Mouse (Mus musculus) erythroblast, adult 5-6 weeks (primary cell): ENCODE results near the gene Rtn4rl1. TPM values are rescaled to one million over a fixed set of nuclear protein-coding genes. Genes with fewer than 3 reads are reported as not detected.

Experiments used
- ATAC-seq: replicated peaks from 2 replicates; pipeline ENCODE4 v1.8.0; 2016; ENCODE audit warnings: moderate number of reproducible peaks, mild to moderate bottlenecking, moderate TSS enrichment, inconsistent platforms; ENCODE audit not compliant: poor library complexity, low FRiP score, severe bottlenecking
- total RNA-seq, 2 experiments: library from RNA; stranded (forward) in 1 of 2; stranded (reverse) in 1 of 2; fragments of 150-400 nt in 1 of 2; fragments of 200-764, 138-1000 nt in 1 of 2; gene quantifications; 2 replicates each; pipeline versions ENCODE4 v1.2.3 to v1.2.4; 2015 to 2017; ENCODE audit warnings: low replicate concordance in 2 of 2

The Rtn4rl1 gene
- total RNA-seq, 2 experiments from 2014 or later, result not detected

DNA sequence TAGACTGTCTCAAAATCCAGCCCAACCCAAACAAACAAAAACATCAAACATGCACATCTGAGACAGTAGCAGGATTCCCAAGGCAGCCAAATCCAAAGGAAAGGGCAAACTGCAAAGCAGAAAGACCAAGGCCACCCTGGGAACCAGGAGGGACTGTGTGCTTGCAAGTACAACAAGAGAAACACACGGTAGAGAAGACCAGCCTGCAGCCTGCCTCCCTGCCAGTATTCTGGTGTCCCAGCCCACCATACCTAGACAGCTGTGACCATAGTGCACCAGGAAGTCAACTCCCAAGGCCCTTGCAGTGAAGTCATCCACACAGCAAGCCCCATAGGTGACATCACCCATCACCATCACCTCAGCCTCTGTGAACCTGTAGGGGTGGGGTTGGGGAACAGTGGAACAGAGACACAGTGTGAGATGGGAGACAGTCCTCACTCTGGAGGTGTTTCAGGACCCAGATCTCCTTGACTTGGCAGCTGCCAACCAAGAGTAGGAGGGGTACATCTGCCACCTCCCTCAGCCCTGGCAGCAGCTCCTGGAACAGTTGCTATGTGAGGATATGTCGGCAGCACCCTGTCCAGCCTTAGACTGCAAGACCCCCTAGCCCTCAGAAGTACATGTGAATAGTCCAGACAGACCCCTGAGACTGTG, 9.5 kb upstream of the Rtn4rl1 start:
- no peak for ATAC-seq

DNA sequence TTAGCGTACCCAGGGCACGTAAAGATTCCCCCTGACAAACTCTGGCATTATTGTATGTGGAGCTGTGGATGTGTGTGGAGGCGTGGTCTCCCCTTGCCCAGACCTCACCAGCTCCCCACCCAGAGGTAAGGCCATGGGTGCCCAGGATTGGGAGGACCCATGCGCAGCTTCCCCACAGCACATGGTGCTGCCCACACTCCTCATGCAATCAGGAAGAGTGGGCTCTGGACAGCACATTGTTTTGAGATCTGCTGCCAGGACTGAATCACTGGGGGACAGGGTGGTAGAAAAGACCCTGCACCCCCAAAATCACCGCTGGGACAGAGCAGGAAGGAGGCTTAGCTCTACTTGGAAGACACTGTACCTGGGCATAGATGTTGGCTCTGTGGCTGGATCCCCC, 9.0 kb upstream of the Rtn4rl1 start:
- no peak for ATAC-seq

DNA sequence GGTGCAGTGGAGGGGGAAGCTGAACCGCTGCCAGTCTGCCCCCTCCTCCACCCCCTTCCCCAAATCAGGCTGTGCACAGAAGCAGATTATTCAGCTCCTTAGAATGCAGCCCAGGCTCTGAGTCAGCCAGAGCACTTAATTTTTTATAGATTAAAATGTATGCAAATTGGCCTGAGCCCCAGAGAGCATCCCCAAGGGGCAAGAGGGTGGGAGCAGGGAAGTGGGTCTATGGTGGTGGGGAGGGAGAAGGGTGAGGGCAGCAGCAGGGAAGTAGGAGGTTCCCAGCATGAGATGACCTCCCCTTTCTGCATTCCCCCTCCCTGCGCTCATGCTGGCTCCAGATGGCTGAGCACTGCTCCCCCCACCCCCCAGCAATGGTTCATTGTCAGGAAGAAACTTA, 8.6 kb upstream of the Rtn4rl1 start:
- no peak for ATAC-seq

DNA sequence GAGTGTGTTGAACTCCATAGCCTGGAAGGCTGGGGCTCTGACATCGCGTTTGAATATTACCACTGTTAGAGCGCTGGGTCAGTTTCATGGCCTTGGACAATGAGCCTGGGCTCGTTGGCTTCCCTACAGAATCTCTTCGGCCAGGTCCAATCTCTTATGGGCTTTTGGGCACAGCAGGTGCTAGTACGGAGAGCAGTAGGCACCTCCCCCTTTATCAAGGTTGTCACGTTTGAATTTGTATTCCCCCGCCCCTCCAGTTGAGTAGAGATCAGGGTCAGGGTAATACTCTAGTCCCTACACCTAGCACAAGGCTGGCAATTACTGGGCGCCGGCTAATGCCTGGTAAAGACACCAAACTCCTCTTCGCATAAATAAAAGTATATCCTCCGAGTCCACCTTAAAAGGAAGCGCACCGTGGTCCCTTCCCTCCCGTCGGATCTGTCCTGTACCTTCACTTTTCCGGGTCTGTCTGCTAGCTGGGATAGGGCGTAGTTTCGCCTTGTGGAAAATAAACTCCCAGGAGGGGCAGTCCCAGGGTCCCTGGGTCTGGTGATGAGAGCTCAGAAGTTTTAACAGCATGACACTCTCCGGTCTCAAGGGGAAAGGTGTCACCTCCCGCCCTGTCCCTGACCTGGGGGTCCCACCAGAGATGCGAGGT, 3.7 kb upstream of the Rtn4rl1 start:
- peak; percentile 49 for ATAC-seq

DNA sequence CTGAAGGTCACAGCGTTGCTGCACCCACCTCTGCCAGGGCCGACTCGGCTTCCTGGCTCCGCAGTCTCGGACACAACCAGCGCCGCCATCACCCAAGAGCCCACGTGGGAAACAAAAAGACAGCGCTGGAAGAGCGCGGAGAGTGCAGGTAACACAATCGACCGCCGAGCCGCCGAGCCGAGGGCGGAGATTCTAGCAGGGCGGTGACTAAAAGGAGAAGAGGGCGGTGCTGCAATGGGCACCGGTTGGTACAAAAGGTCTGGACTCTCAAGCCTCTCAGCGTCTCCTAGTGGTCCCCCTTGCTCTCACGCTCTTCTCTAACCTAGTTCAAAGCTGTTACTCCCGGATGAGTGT, 3.2 kb upstream of the Rtn4rl1 start:
- ATAC-seq, result peak; percentile 86

DNA sequence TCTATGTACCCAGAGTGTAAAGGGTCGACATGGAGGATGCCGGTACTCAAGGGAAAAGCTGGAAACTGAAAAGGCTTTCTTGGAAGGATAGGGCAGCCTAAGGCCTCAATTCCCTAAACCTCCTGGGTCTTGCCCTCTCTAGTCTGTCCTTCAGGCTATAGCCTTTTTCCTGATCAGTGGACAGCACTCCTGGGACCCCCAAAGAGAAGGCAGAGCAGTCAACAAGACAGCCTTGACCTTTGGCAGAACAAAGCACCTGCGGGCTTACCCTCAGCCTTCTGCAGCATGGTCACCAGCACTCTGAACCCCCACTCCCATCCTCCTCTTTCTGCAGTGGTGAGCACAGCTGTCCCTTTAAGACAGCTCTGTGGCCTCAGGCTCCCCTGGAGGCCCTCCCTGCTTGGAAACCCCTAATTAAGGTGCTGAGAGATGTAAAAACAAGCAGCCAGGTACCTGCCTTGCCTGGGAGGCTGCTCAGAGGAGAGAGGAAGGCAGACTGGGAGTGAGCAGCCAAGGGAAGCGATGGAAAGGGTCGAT, 2.6 kb upstream of the Rtn4rl1 start, which contains the start of gene Dph1:
Gene Dph1, minus strand, starts transcription at position 337 of the 537 bp plus-strand sequence.
- ATAC-seq, result no peak

DNA sequence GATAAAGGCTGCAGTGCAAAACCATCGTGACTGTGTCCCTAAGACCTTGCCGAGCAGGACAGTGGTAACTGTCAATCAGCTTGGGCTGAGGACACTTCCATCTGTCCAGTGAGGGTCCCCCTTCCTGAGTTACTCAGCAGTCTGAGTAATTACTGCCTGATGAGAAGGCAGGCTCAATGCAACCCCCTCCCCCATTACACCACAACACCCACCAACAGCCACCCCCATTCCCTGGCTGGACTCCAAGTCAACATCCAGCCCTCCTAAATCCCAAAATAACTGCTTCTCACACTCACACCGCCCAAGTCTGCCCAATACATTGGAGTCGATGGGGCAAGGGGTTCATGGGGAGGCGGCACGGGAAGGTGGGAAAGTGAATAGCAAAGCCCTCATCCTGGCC, 1.7 kb upstream of the Rtn4rl1 start:
- ATAC-seq, result no peak

DNA sequence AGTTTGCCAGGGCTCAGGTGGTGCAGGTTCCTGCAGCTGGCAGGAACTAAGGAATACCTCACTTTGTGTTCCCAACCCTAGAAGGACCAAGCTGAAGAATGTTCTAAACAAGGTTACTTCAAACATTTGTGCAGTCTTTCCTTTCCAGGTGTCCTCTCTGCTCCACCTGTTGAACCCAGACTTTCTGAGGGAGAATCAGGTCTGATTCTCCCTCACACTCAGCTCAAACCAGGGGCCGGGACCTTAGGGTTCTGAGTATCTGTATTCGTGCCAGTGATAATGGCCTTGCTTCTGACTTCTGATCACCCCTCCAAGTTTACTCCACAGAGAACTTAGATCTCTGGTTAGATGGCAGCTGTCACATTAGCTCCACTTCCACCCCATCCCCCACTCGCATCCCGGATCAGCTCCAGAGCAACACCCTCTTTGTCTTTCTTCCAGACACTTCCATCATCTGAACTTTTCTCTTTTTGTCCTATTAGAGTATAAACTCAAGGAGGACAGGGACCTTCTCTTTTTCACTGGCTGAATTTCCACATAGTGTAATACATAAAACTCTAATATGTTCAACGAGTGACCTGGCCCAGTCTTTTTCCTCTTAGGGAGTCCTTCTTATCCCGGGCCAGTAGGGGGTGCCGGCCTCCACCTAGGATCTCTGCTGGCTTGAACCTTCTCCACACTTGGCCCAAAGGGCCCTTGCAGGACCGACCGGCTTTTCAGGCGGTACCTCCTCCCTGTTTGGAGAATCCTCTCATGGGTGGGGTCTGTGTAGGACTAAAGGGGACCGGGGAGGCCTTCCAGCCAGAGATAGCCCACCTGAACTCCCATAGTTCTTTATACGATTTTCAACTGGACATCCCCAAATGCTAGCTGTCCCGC, 1.0 kb upstream of the Rtn4rl1 start:
- ATAC-seq, result no peak

DNA sequence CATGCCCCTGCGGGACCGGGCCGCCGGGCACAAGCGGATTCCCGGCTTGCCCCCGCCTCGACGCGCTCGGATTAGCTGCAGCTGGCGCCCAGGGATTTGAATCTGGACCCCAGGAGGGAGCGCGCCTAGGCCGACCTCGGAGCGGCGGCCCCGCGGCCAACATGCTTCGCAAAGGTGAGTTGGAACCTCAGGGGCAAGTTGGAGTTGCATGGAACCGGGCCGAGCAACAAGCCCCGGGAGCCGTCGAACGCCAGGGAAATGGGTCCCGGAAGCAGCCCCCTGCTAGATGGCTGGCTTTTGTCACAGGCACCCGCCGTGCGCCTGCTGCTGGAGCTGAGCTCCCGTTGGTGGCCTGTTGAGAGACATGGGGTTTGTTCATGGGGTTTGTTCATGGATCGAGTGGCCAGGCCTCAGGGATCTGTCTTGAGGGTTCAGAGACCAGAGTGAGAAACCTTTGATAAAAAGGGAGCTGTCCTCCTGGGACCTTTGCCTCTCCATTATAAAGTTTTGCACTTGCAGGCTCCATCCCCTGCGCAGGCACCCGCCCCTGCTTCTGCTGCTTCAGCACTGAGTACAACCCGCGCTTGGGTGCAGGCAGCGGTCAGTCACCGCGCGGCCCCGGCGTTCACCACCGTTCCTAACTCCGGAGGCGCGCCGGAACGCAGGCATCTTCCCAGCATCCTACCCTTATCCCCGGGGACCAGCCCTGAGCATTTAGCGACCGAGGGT, 702 bp downstream of the Rtn4rl1 start:
- no peak for ATAC-seq

DNA sequence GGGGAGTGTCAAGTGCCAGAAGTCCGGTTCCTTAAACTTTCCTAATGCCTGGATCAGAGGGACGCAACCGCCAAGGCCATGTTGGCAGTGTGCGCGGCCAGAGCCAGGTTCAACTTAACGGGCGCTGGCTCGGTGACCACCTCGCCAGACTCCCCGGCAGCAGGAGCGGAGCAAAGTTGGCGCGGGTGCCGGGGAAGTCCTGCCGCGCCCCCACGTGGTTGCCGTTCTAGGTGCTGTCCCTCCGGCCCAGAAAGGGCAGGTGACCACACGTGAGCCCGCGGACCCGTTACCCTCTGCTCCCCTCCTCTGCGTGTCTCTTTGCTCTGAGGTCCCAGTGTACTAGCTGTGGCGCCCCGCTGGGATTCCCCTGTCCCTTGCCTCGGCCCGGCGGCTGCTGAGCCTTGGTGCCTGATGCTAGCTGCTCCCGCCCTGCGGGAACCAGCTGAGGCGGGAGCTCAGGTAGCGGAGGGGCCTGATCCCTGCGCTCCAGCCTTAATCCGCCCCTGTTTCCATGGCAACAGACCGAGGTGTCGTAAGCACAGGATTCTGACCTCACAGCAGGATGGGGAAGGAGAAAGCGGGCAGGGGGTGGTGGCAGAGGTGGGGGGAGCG, 1.4 kb downstream of the Rtn4rl1 start:
- ATAC-seq, result no peak

DNA sequence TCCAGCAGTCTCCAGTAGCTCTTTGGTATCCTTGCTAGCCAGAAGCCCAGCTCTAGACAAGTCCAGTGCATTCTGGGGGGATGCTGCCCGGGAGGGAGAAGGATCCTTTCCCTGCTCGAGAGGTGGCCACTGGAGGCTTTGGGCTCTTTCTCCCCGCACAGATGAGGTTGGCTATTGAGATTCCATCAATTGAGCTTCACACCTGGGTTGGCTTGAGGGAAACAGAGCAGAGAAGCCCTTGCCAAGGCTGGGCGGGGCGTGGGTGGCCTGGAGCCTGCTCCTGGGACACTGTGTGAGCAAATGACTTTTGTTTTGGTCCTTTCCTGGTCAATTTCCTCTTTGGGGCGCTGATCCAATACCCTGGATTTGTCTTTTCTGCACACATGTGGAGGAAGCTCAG, 2.5 kb downstream of the Rtn4rl1 start:
- no peak for ATAC-seq

DNA sequence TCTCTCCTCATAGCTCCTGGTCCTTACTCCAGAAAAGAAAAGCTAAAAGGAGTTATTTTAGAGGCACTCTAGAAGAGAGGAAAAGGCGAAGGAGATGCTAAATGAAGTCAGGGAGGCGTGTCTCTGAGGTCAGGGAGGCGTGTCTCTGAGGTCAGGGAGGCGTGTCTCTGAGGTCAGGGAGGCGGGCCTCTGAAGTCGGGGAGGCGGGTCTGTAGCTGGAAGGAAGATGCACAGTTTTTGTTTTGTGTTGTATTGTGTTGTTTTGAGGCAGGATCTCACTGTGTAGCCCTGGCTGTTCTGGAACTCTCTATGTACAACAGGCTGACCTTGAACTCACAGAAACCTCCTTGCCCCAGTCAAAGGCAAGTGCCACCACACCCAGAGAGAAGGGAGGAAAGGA, 4.4 kb downstream of the Rtn4rl1 start:
- no peak for ATAC-seq

DNA sequence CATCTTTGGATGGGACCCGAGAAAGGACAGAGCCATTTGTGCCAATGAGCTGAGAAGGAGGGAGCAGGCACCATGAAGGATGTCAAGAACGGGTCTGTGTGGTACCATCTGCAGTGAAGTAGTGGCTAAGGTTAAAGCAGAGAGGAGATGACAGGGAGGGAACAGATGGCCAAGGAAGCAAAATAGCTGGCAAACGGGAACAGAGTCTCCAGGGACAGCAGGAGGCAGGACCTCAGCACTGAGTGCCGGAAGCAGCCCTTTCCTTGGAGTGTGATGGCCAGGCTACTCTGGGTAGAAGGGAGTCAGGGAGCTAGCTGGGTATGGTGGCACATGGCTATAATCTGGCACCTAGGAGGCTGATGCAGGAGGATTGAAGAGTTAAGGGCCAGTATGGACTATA, 5.2 kb downstream of the Rtn4rl1 start:
- ATAC-seq, result no peak

DNA sequence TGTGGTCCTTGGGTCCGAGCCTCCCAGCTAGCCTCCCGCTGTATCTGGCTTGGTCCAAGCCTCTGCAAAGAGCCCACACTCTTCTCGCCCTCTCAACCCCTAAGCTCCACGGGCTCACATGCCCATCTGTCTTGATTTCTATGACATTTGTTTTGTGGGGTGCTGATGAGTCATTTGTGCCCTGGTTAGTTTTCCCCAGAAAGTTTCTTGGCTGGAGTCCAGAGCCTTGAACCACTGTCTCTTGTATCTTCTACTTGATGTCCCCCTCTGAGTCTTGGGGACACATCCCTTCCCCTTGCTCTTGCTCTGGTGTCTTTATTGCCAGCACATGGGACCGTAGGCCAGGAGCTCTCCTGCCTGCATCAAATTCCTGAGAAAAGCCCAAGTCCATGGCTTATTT, 6.4 kb downstream of the Rtn4rl1 start:
- no peak for ATAC-seq

DNA sequence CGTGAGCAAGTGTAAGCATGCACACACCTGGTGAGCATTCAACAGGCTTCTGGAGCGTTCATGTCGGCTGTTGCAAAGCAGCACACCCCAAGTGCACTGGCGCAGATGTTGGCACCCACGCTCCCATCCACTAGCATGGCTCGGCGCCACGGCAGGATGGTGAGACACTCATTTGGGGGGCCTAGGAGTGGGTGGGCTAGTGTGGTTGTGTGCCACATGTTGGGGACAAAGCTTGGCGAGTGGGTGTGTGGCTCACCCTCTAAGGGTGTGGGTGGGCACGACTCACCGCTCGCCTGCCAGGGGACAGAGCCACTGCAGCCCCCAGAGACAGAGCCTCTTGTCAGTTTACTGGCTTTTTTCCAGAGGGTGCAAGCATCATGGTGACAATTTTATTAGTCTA, 7.4 kb downstream of the Rtn4rl1 start:
- no peak for ATAC-seq

DNA sequence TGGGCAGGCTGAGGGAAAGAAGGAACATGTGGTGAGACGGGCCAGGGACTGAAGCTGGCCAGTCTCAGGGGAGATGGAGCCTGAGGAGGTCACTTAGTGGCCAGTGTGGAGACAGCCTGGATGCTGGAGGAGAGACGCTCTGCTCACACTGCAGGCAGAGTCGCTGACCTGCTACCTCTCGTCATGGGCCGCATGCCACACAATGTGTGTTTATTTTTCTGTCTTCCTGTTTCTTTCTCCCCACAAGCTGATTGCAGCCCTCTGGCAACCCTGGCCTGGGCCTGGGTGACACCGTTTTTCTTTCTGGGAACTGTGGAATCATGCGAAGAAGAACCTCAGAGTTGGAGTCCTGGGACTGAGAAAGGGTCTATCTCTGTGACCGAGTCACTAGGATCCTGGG, 8.1 kb downstream of the Rtn4rl1 start:
- no peak for ATAC-seq

DNA sequence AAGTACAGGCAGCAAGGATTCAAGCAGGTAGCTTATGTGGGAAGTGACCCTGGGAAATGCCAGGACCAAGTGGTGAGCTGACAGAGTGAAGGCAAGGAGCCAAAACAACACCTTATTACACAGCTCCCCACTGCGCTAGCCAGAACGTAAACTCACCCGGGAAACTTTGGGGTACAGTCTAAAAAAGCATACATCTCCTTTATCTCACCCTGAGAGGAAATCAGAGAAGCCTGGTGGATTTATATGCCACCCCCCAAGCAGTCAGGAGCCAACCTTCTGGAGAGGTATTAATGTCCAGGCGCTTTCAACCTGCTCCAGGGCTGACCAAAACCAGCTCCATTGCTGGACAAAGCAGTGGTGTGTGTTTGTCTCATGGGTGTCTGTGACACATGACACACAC, 10.3 kb downstream of the Rtn4rl1 start:
- ATAC-seq, result no peak

DNA sequence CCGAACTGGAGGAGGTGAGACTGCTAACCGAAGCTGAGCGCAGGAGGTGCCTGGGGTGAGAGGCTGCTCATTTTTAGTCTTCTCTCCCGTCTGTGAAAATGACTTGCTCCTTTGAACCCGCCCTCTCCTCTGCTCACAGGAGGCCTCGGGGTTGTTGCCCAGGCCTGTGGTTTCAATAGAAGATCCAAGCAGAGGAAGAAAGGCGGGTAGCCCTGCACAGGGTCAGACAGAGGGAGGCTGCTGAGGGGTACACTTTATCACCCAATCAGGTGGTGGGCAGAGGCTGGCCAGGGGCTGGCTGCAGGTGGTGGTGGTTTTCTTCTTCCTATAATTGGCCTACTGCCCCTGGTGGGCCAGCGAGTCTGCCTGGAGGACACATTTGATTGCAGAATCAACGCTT, 10.9 kb downstream of the Rtn4rl1 start:
- ATAC-seq, result no peak

DNA sequence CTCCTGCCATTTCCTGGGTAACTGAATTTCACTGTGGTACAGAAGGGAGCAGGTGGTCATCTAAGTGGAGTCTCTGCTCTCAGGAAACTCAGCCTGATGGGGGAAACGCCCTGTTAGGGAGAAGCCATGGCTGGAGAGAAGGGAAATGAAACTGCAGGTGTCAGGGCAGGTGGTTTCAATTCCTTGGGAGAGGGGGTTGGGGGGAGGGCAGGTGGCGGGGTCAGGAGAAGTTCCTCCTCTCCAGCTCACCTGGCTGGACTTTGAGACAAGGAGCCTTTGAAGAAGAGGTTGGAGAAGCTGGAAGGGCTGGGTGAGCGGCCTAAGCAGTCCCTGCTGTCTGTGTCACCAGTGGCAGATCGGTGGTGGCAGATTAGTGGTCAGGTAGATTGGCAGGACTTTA, 12.8 kb downstream of the Rtn4rl1 start:
- ATAC-seq, result no peak

DNA sequence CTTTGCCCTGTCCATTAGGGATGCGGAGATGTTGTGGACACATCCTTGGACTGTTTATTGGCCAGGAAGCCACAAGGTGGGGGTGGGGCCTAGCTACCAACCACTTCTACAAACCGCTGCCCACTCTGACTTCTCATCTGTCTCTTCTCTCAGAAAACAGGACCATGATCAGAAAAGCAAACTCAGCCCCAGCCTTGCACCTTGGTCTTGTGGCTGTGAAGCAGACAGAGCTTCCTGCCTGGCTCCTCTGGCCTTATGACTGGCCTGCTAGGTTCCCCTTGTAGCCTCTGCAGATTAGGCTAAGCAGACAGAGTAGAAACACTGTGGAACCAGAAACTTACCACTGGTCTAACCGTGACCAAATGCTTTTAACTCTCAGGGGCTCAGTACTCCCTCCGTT, 15.8 kb downstream of the Rtn4rl1 start:
- no peak for ATAC-seq
